Mouse (Mus musculus) adrenal gland, postnatal 10 days (tissue): ENCODE measurements around the gene Smim12. TPM values are rescaled to one million over a fixed set of nuclear protein-coding genes. Genes with fewer than 3 reads are reported as not detected.
A peak's percentile ranks its signal among the peaks of the same experiment; 100 is the strongest.

Experiments
- DNase-seq: peaks from one replicate; pipeline ENCODE4 v3.0.0; 2021; ENCODE audit warnings: mixed read lengths
- total RNA-seq, 2 experiments: library from RNA; stranded (reverse); gene quantifications; 2 replicates each; pipeline ENCODE4 v1.2.3; 2021

Smim12 gene
- total RNA-seq, 2 experiments from 2014 or later = 36.6 to 38.3 TPM

- DNase-seq = peak; percentile 93
Measured at GRCm38 (mm10) chr4:127235742-127236487, 7.7 kb upstream of the Smim12 start.

GRCm38 (mm10) chr4:127236631-127237030 is 7.0 kb upstream of the Smim12 start:
- DNase-seq = no peak

- DNase-seq = no peak
Measured at GRCm38 (mm10) chr4:127237271-127237670, 6.3 kb upstream of the Smim12 start.

- DNase-seq = no peak
Measured at GRCm38 (mm10) chr4:127242696-127243095, 888 bp upstream of the Smim12 start.

GRCm38 (mm10) chr4:127243953-127244352 is 369 bp downstream of the Smim12 start:
- no peak for DNase-seq

GRCm38 (mm10) chr4:127249701-127250349 is 6.2 kb downstream of the Smim12 start:
- DNase-seq = peak; percentile 96

- DNase-seq = peak; percentile 88
Measured at GRCm38 (mm10) chr4:127251963-127252585, 8.5 kb downstream of the Smim12 start.

GRCm38 (mm10) chr4:127256739-127257138 is 13.2 kb downstream of the Smim12 start:
- no peak for DNase-seq

- no peak for DNase-seq
Measured at GRCm38 (mm10) chr4:127258186-127258897, 14.8 kb downstream of the Smim12 start.

GRCm38 (mm10) chr4:127261601-127262000 is 18.0 kb downstream of the Smim12 start:
- DNase-seq = no peak

- DNase-seq = peak; percentile 14
Measured at GRCm38 (mm10) chr4:127263438-127264182, 20.0 kb downstream of the Smim12 start.

GRCm38 (mm10) chr4:127264183-127264554 is 20.6 kb downstream of the Smim12 start:
- no peak for DNase-seq

GRCm38 (mm10) chr4:127278451-127279001 is 34.9 kb downstream of the Smim12 start:
- peak; percentile 19 for DNase-seq

- no peak for DNase-seq
Measured at GRCm38 (mm10) chr4:127279241-127279640, 35.7 kb downstream of the Smim12 start.

- no peak for DNase-seq
Measured at GRCm38 (mm10) chr4:127286907-127287306, 43.3 kb downstream of the Smim12 start.

- no peak for DNase-seq
Measured at GRCm38 (mm10) chr4:127289039-127289548, 45.5 kb downstream of the Smim12 start.

- DNase-seq = peak; percentile 29
Measured at GRCm38 (mm10) chr4:127292631-127293030, 49.0 kb downstream of the Smim12 start.
